Mouse (Mus musculus) cerebellum, adult 11 months (tissue): ENCODE measurements at regions not wholly inside any gene's neighbourhood (a gene's known extent, or its start where the extent isn't known, plus 50 kb on each side); places are given as distances from the start of the nearest gene placed in this dataset.
"Not testable (repeated sequence)": the region's sequence is repeated elsewhere in the genome, so short reads cannot be mapped to it uniquely, and the experiment has no call there.

Experiments used
- DNase-seq: peaks from one replicate; pipeline ENCODE4 v3.0.0; 2022

- DNase-seq: no peak
Measured at GRCm38 (mm10) chr13:25678221-25678735, 408.0 kb upstream of the Nrsn1 start.

DNA sequence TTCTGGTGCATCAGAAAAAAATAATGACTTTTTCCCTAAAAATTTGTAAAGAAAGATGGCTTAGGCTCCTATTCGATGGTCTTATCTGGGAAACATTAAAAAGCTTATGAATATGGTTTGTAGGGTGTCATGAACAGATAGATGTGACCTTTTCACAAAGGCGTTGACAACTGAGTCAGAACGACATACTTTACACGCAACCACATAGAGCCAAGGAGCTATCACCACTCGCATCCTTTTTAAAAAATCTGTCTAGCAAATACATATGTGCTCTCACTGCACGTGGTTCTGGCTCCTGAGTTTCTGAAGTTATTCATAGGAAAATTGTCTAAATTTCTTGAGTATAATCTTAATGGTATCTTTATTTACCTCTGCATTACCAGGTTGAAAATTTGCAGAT lies 404.9 kb upstream of the Nrsn1 start:
- DNase-seq: no peak

DNA sequence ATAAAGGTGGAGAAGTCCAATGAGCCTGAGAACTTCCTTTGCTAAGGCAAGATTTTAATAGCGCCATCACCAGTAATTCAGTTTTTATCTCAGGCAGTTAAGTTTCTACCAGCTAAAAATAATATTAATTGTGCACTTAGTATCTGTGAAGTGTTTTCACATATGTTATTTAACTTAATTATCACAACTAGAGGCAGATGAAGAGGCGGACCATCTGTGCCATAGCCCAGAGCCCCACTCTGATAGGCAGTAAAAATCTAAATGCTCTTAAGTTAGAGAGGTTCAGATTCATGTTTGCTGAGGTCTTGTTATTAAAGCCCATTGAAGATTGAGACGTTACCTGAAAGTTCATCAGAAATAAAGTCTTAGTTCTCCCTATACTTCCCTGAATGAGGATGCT lies 395.7 kb upstream of the Nrsn1 start:
- no peak for DNase-seq

- DNase-seq: no peak
Measured at GRCm38 (mm10) chr13:25664963-25665606, 394.8 kb upstream of the Nrsn1 start.

DNA sequence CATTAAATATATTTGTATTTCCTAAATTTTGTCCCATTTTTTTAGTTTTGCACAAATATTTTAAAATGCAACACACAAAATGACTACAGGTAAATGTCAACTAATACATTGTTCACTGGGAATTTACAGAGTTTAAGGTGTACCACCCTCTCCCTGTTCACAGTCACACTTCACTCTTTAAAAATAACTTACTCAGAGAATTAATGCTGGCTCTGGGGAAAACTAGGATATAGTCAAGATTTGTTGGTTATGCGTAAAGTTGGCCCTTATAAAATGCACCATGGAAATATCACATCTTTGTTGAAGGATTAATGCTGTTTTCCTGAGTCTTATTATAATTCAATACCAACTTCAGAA lies 378.1 kb upstream of the Nrsn1 start:
- DNase-seq: no peak

GRCm38 (mm10) chr13:25647711-25648429 lies 377.6 kb upstream of the Nrsn1 start:
- no peak for DNase-seq

- no peak for DNase-seq
Measured at GRCm38 (mm10) chr13:25639522-25640291, 369.4 kb upstream of the Nrsn1 start.

DNA sequence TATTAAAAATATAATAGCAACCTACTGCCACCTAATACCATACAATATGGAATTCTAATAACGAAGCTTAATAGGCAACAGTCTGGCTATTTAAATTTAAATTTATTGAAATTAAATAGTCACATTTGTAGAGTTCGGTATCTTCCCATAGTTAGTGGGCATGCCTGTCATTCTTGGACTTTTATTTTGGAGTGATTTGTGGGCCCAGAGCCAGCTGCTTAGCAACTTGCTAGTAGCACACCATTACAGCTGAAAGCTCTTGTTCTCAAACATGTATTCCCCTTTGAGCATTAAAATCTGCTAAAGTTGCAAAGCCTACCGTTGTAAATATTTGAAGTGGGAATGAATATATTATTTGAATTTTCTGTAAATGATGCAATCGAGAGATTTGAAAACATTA lies 359.2 kb upstream of the Nrsn1 start:
- DNase-seq: no peak

GRCm38 (mm10) chr13:25617578-25617977 lies 347.3 kb upstream of the Nrsn1 start:
- DNase-seq: no peak

DNA sequence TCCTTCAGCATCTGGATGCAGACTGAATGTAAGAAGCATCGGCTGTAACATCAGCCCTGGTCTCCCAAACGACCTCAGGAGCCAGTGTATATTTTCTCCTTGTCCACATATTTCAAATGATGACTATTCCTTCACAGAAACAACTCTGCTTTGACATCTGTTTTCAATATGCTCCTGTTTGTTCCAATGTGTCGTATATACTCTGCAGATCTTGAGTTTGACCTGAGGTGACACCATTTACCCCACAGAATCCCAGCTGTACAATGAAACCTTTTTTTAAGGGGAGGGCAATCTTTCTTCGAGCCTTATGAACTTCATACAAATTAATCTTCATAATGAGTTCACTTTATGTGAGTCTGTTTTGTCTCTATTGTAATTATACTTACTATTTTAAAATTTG lies 341.7 kb upstream of the Nrsn1 start:
- DNase-seq: no peak

- no peak for DNase-seq
Measured at GRCm38 (mm10) chr13:25609641-25610040, 339.3 kb upstream of the Nrsn1 start.

DNA sequence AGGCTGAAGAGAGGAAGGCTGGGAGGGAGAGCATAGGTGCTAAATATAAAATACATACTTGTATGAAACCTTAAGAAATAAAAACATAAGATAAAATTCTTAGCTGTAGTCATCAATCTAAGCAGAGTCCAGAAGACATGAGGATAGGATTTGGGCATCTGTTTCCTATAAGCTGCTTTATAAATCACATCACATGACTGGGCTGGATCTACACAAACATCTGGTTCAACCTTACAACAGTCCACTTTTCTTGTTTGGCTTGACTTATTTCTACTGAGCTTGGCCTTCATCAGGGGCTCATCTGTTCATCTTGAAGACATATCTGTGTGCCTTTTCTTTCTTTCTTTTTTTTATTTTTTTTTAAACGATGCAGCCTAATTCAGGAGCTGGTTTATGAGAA lies 338.9 kb upstream of the Nrsn1 start:
- no peak for DNase-seq

GRCm38 (mm10) chr13:25601351-25601750 lies 331.0 kb upstream of the Nrsn1 start:
- DNase-seq: not testable (repeated sequence)

- DNase-seq: no peak
Measured at GRCm38 (mm10) chr13:25594629-25595028, 324.3 kb upstream of the Nrsn1 start.

GRCm38 (mm10) chr13:25570641-25571040 lies 300.3 kb upstream of the Nrsn1 start:
- DNase-seq: no peak

- DNase-seq: peak; percentile 4
Measured at GRCm38 (mm10) chr13:25562746-25563145, 292.4 kb upstream of the Nrsn1 start.

- DNase-seq: no peak
Measured at GRCm38 (mm10) chr13:25560339-25560738, 290.0 kb upstream of the Nrsn1 start.

DNA sequence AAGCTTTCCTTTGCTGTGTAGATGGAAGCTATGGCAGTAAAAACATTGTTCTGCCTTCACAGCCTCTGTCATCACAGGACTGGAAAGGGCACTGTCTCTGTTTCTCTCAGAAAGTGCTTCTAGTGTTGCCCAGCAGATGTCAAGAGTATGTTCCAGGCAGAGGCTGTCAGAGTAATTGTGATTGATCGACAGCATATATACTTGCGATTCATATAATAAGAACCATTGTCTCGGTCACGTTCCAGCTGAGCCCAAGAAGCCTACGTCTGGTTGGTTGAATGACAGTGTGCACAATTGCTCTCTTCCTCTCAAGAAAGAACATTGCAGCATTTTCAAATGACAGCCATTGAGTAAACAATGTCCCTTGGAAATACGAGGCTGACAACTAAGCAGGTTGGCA lies 284.7 kb upstream of the Nrsn1 start:
- DNase-seq: no peak

GRCm38 (mm10) chr13:25548551-25548950 lies 278.2 kb upstream of the Nrsn1 start:
- DNase-seq: no peak

DNA sequence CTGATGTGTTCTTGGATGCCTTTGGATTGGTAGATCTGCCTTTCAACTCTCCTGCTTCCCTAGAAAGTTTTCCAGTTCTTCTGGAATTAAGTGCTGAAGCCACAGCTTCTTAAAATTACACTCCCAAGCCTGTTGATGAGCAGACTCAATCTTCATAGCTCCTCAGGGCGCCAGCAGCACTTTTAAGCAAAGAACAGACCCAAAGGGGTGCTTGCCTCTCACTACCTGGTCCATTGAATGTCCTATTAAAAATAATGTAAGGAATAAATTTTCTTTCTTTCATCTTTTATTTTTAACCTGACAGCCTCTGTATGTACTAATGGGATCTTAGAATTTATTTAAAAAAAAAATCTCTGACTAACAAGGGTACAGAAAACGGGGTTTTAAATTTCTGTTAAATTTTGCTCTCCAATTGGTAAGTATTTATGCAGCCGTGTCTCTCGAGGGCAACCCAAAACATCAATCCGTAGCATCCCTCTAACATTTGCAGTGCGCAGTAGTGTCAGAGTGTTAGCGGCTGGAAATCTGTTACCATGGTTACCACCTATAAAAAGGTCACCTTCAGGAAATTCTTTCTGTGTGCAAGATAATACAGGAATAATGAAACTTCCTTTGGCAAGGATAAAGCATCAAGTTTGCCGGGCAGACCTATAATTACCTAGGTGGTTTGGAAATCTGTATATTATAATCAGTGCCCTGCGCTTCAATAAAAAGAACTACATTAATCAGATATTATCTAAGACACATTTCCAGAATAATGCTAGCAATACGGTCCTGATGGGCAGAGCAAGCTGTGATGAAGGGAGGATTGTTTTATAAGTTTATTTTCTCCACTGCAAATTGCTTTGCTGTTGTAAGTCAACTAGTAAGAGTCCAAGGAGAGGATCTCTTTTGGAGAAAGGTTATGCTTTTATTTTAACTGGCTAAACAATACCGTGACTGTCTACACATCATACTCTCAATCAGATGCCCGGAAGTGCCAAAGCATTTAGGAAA lies 277.1 kb upstream of the Nrsn1 start:
- DNase-seq: no peak

DNA sequence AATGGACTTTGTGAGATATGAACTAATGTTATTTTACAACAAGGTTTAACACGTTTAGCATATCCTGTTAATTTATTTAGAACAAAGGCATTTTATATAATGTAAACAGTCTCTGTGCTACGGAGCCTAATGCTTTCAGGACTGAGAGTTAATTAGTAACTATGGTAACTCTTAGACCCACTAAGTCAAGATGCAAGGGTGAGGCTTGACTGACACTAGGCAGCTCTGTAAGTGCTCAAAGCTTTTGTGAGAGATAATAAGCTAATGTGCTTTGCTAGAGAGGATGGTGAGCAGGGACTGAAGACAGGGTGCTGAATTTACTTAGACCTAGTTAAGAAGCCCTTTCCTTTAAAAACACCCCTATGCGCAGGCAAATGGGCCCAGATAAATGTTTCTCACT lies 253.8 kb upstream of the Nrsn1 start:
- DNase-seq: no peak

- DNase-seq: no peak
Measured at GRCm38 (mm10) chr13:25507355-25507754, 237.1 kb upstream of the Nrsn1 start.
